Comparison of ENCODE assay signal across 14 mouse cellular contexts in the genomic region with DNA sequence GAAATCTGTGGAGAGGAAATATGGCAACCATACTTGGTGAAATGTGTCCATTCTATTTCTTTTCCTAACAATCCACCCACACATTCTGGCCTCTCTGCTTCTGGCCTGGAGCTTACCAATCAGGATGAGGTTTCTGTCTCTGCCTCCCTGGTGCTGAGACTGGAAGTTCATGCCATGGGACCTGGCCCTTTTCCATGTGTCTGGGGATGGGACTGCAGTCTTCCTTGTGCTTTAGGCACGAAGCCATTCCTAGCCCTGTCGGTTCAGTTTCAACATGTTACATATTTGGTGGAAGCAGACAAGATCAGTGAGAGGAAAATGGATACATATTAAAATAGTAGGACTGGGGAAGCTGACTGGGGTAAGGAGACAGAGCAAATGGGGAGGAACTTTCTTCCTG.
DNase-seq lines count a peak whose midpoint lies in the region; TF ChIP-seq lines count a peak whose summit lies in the region.
"Had no signal": no experiment of that assay in that cellular context is flagged by ENCODE, and none has a peak within 500 bp of the region (broad histone marks: within the 10 kb centered on the region; RNA-seq: fewer than 3 reads in every experiment).

No protein-coding gene starts in this region.

- no peak for TF ChIP-seq CTCF in left cerebral cortex, adult 2 months (IDR thresholded peaks at IDR 0.05)

- no peak overlapping the region for H3K27ac ChIP-seq in left cerebral cortex, adult 2 months
- H3K27ac ChIP-seq: embryonic facial prominence, embryonic 10.5 days; embryonic facial prominence, embryonic 12.5 days; forebrain, embryonic 10.5 days; forebrain, embryonic 12.5 days had no signal

- peak; percentile 67 to 82 for DNase-seq in cerebellum, postnatal 10 days
- DNase-seq in cerebellum, postnatal 36 days = no peak
- peak; percentile 40 for DNase-seq in left cerebral cortex, postnatal 4 days
- DNase-seq in left cerebral cortex, adult 2 months (ENCODE audit: extremely low spot score in 1 of 2, low spot score in 2 of 2) = no peak
- peak; percentile 1 for DNase-seq in fat pad, adult 2 months (ENCODE audit: extremely low read depth, low read depth, low spot score)
- DNase-seq: adrenal gland, adult 8-10 months; B cell, adult 2 months; cerebellum, adult 11-12 months; cerebellum, adult 2 months; cerebellum, adult 9-11 months had no signal

- no peak overlapping the region for H3K4me3 ChIP-seq in left cerebral cortex, adult 2 months
- H3K4me3 ChIP-seq: embryonic facial prominence, embryonic 10.5 days; embryonic facial prominence, embryonic 12.5 days; forebrain, embryonic 10.5 days; forebrain, embryonic 12.5 days had no signal

- intact Hi-C loops in left cerebral cortex, postnatal 4 days (cut with DNase I) = no loop called here
- intact Hi-C loops in left cerebral cortex, adult 2 months (cut with DNase I) = loop anchor here (5.0 kb wide), 1 partner anchor 225 kb away; no protein-coding TSS in a partner anchor

Comparison
In these comparisons a context has a peak if more than half of its experiments do, and no peak if none do; other contexts are left out.
1. DNase-seq: peak in cerebellum, postnatal 10 days (2 of 2), left cerebral cortex, postnatal 4 days (single experiment) and fat pad, adult 2 months (single experiment); none in cerebellum, postnatal 36 days (0 of 2) and left cerebral cortex, adult 2 months (0 of 2).